Mouse (Mus musculus): Measurements from ENCODE around the gene F13b.

GRCm38 (mm10) chr1:139495408-139495807 lies 6.1 kb upstream of the F13b start:
- TF ChIP-seq CTCF (IDR thresholded peaks at IDR 0.05; ENCODE audit: low read depth, low read length) (no peak), POLR2AphosphoS5 (IDR thresholded peaks at IDR 0.05; ENCODE audit: insufficient replicate concordance, low read depth, low read length) (no peak), GATA1 (IDR thresholded peaks at IDR 0.05; ENCODE audit: borderline replicate concordance, low read length) (no peak)

Data from G1E (cell line).